Mouse (Mus musculus): ENCODE data around the gene Cdk13. TPM values are rescaled to one million over a fixed set of nuclear protein-coding genes. Genes with fewer than 3 reads are reported as not detected.

Gene Cdk13
- polyA plus RNA-seq, 1 experiment from 2014 or later, result 20.3 TPM

DNA sequence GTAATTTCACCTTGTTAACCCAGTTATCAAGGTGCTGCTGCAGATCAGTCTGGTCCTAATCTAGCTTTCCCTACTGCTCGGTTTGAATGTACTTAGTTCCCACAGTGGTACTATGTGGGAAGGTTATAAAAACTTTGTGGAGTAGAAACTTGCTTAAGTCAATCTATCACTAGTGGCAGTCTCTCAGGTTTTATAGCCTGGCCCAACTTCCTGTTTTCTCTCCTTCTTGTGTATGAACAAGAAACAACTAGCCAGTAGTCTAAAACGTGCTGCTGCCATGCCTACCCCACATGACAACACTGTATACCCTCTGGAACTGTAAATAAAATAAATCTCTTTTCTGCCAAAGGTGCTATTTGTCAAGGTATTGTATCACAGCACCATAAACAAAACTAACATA is 25.0 kb downstream of the Cdk13 start:
- H3K36me3 ChIP-seq (ENCODE audit: control insufficient read depth, insufficient read depth, low read length), result no peaks in the 10 kb centered on the region
- H3K4me3 ChIP-seq (ENCODE audit: low read depth, low read length), result no peak overlapping the region
- 89% methylated on average over 2 of the region's 2 CpGs for WGBS
- no peak for ATAC-seq (ENCODE audit: low read depth)
- no peak overlapping the region for H3K4me2 ChIP-seq (ENCODE audit: low read depth, low read length)
- no peaks in the 10 kb centered on the region for H3K27me3 ChIP-seq (replicated peaks; ENCODE audit: control insufficient read depth, insufficient read depth, low read length)
- no peak overlapping the region for H3K27ac ChIP-seq (replicated peaks; ENCODE audit: low read depth, low read length)
- no peak overlapping the region for H3K9ac ChIP-seq (ENCODE audit: low read depth, low read length)
- no peaks in the 10 kb centered on the region for H3K9me3 ChIP-seq (ENCODE audit: control insufficient read depth, low read length)
- no peaks in the 10 kb centered on the region for H3K4me1 ChIP-seq (ENCODE audit: control insufficient read depth, insufficient read depth, low read length)
- no peak for DNase-seq (ENCODE audit: low spot score)

DNA sequence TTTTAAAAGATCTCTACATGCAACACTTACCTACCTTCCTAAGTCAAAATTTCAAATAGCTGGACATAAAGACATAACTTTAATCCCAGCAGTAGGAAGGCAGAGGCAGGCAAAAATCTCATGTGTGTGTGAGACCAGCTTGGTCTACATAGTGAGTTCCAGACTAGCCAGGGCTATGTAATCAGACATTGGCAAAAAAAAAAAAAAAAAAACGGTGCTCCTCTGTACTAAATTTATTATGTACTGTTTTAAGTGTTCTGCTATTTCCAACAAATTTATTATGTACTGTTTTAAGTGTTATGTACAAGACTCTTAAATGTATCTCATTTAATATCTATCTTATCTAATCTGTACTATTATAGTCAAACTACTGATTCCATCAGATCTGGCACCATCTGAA is 28.6 kb downstream of the Cdk13 start:
- no peaks in the 10 kb centered on the region for H3K27me3 ChIP-seq (replicated peaks; ENCODE audit: control insufficient read depth, insufficient read depth, low read length)
- H3K9ac ChIP-seq (ENCODE audit: low read depth, low read length), result no peak overlapping the region
- WGBS, result 85% methylated on average over 1 of the region's 1 CpGs
- H3K4me2 ChIP-seq (ENCODE audit: low read depth, low read length), result no peak overlapping the region
- H3K4me3 ChIP-seq (ENCODE audit: low read depth, low read length), result no peak overlapping the region
- H3K9me3 ChIP-seq (ENCODE audit: control insufficient read depth, low read length), result no peaks in the 10 kb centered on the region
- H3K36me3 ChIP-seq (ENCODE audit: control insufficient read depth, insufficient read depth, low read length), result peaks cover 9% of the 10 kb centered on the region
- DNase-seq (ENCODE audit: low spot score), result no peak
- no peak overlapping the region for H3K27ac ChIP-seq (replicated peaks; ENCODE audit: low read depth, low read length)
- ATAC-seq (ENCODE audit: low read depth), result no peak
- H3K4me1 ChIP-seq (ENCODE audit: control insufficient read depth, insufficient read depth, low read length), result no peaks in the 10 kb centered on the region

DNA sequence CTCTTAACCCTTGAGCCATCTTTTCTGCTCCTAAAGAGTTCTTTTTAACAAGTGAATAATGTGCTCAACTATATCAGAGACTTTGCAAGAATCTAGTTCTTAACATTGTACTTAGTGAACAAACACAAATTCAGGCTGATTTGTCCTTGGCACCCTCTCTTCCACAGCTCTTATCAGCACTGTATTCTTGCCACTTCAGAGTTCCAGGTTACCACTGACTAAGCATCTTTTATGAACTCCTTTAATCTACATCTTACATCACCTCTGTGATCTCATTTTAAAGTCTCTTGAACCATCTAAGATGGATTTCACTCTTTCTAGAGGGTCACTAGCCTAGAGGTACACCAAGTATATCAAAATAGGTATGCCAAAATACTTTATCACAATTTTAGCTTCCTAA is 29.5 kb downstream of the Cdk13 start:
- H3K4me3 ChIP-seq (ENCODE audit: low read depth, low read length), result no peak overlapping the region
- no peaks in the 10 kb centered on the region for H3K4me1 ChIP-seq (ENCODE audit: control insufficient read depth, insufficient read depth, low read length)
- no peak overlapping the region for H3K27ac ChIP-seq (replicated peaks; ENCODE audit: low read depth, low read length)
- H3K27me3 ChIP-seq (replicated peaks; ENCODE audit: control insufficient read depth, insufficient read depth, low read length), result no peaks in the 10 kb centered on the region
- H3K4me2 ChIP-seq (ENCODE audit: low read depth, low read length), result no peak overlapping the region
- no peaks in the 10 kb centered on the region for H3K9me3 ChIP-seq (ENCODE audit: control insufficient read depth, low read length)
- DNase-seq (ENCODE audit: low spot score) (no peak), ATAC-seq (ENCODE audit: low read depth) (no peak)
- no peak overlapping the region for H3K9ac ChIP-seq (ENCODE audit: low read depth, low read length)
- H3K36me3 ChIP-seq (ENCODE audit: control insufficient read depth, insufficient read depth, low read length), result peaks cover 9% of the 10 kb centered on the region

DNA sequence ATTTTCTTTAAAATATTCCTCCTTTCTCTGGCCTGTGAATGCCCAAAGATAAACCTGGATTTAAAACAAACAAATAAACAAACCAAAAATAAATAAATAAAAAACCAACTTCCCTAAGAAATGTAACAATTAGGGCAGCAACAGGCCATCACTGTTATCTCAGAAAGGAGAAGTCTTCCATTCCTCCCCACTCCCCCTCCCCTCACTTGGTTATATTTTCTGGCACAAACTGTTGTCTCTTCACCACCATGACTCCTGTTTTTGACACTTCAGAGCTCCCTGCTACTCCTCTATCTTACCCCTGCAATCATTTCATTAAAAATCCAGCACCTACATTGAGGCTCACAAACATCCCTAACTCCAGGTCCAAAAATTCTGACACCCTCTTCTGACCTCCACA is 31.8 kb downstream of the Cdk13 start:
- Histone ChIP-seq H3K27ac (replicated peaks; ENCODE audit: low read depth, low read length) (no peak overlapping the region), H3K4me3 (ENCODE audit: low read depth, low read length) (no peak overlapping the region), H3K9ac (ENCODE audit: low read depth, low read length) (no peak overlapping the region), H3K4me1 (ENCODE audit: control insufficient read depth, insufficient read depth, low read length) (no peaks in the 10 kb centered on the region), H3K4me2 (ENCODE audit: low read depth, low read length) (no peak overlapping the region), H3K9me3 (ENCODE audit: control insufficient read depth, low read length) (no peaks in the 10 kb centered on the region), H3K36me3 (ENCODE audit: control insufficient read depth, insufficient read depth, low read length) (peaks cover 9% of the 10 kb centered on the region), H3K27me3 (replicated peaks; ENCODE audit: control insufficient read depth, insufficient read depth, low read length) (no peaks in the 10 kb centered on the region)
- DNase-seq (ENCODE audit: low spot score), result no peak
- ATAC-seq (ENCODE audit: low read depth), result no peak

DNA sequence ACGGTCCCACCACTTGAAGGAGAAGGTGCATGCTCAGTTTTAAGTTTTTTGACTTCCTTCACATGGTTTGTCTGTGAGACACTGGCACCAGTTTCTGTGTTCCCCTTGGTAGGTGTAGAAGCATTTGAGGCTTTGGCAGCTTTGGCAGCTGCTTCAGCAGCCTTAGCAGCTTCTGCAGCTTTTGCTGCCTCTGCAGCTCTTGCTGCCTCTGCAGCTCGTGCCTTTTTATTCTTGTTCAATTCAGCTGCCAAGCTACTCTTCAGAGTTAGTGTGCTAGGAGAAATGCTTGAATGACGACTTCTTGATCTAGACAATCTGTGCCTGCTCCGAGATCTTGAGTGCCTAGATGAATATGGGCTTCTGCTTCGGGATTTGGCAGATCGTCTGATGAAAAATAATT is 32.3 kb downstream of the Cdk13 start:
- H3K36me3 ChIP-seq (ENCODE audit: control insufficient read depth, insufficient read depth, low read length), result peaks cover 9% of the 10 kb centered on the region
- ATAC-seq (ENCODE audit: low read depth) (no peak), DNase-seq (ENCODE audit: low spot score) (no peak)
- H3K4me1 ChIP-seq (ENCODE audit: control insufficient read depth, insufficient read depth, low read length), result no peaks in the 10 kb centered on the region
- no peak overlapping the region for H3K27ac ChIP-seq (replicated peaks; ENCODE audit: low read depth, low read length)
- WGBS, result 83% methylated on average over 6 of the region's 6 CpGs
- no peaks in the 10 kb centered on the region for H3K27me3 ChIP-seq (replicated peaks; ENCODE audit: control insufficient read depth, insufficient read depth, low read length)
- no peak overlapping the region for H3K4me3 ChIP-seq (ENCODE audit: low read depth, low read length)
- H3K9ac ChIP-seq (ENCODE audit: low read depth, low read length), result no peak overlapping the region
- no peaks in the 10 kb centered on the region for H3K9me3 ChIP-seq (ENCODE audit: control insufficient read depth, low read length)
- H3K4me2 ChIP-seq (ENCODE audit: low read depth, low read length), result no peak overlapping the region

DNA sequence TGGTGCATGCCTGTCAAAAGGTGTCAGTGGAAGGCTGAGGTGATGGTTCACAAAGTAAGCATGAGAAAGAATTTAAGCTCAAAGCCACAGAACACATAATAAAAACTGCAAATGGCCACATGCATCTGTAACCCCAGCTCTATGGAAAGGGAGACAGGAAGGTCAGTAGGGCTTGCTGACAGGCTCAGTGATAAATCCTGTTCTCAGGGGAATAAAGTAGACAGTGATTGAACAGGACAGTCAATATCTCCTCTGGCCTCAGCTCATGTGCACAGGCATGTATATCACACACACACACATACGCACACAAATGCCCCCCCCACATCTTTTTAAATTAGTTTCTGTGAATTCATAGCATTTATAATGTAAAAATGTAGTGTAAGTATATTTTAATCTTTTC is 42.5 kb downstream of the Cdk13 start:
- no peak overlapping the region for H3K9ac ChIP-seq (ENCODE audit: low read depth, low read length)
- no peak overlapping the region for H3K4me2 ChIP-seq (ENCODE audit: low read depth, low read length)
- no peak overlapping the region for H3K27ac ChIP-seq (replicated peaks; ENCODE audit: low read depth, low read length)
- no peak for ATAC-seq (ENCODE audit: low read depth)
- no peak for DNase-seq (ENCODE audit: low spot score)
- no peaks in the 10 kb centered on the region for H3K4me1 ChIP-seq (ENCODE audit: control insufficient read depth, insufficient read depth, low read length)
- H3K27me3 ChIP-seq (replicated peaks; ENCODE audit: control insufficient read depth, insufficient read depth, low read length), result no peaks in the 10 kb centered on the region
- no peak overlapping the region for H3K4me3 ChIP-seq (ENCODE audit: low read depth, low read length)
- WGBS, result 89% methylated on average over 1 of the region's 1 CpGs
- no peaks in the 10 kb centered on the region for H3K9me3 ChIP-seq (ENCODE audit: control insufficient read depth, low read length)
- peaks cover 23% of the 10 kb centered on the region for H3K36me3 ChIP-seq (ENCODE audit: control insufficient read depth, insufficient read depth, low read length)

DNA sequence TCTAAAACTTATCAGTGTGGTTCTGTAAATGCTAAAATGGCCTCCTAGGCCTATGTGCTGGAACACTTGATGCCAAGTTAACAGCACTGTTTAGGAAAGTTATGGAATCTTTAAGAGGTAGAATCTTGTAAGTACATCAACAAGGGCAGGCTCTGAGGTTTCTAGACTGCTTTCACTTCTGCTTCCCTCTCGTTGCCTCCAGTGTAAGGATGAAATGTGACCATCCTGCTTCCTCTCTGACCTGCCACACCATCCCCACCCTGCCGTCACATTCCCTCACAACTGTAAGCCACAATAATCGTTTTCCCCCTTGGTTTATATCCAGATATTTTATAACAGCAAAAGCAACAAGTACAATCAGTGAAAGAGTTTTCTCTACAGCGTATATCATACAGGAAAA is 49.9 kb downstream of the Cdk13 start:
- Histone ChIP-seq H3K27ac (replicated peaks; ENCODE audit: low read depth, low read length) (no peak overlapping the region), H3K36me3 (ENCODE audit: control insufficient read depth, insufficient read depth, low read length) (peaks cover 17% of the 10 kb centered on the region; the same call in 1 of the 2 replicates), H3K27me3 (replicated peaks; ENCODE audit: control insufficient read depth, insufficient read depth, low read length) (no peaks in the 10 kb centered on the region), H3K9ac (ENCODE audit: low read depth, low read length) (no peak overlapping the region), H3K4me1 (ENCODE audit: control insufficient read depth, insufficient read depth, low read length) (no peaks in the 10 kb centered on the region), H3K9me3 (ENCODE audit: control insufficient read depth, low read length) (no peaks in the 10 kb centered on the region), H3K4me2 (ENCODE audit: low read depth, low read length) (no peak overlapping the region), H3K4me3 (ENCODE audit: low read depth, low read length) (no peak overlapping the region)
- no peak for ATAC-seq (ENCODE audit: low read depth)
- DNase-seq (ENCODE audit: low spot score), result no peak
- WGBS, result 78% methylated on average over 4 of the region's 4 CpGs

DNA sequence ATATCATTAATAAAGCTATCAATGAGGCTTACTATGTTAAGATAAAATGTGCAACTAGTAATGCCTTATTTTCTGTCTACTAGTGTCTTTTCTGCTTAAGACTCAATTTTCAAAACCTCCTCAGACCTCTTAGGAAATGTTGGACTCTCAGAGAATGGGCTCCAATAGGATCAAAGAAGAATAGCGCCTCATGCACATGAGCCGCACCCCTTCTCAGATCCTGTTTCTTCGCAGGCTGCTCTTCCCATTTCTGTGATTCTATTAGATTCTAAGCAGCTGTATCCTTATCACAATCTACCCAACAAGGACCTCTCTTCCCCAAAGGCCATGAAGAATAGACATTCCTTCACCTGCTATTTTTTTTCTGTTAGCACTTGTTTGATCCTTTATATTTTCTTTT is 76.1 kb downstream of the Cdk13 start:
- Histone ChIP-seq H3K4me1 (ENCODE audit: control insufficient read depth, insufficient read depth, low read length) (no peaks in the 10 kb centered on the region), H3K36me3 (ENCODE audit: control insufficient read depth, insufficient read depth, low read length) (peaks cover 22% of the 10 kb centered on the region; the same call in 1 of the 2 replicates), H3K4me3 (ENCODE audit: low read depth, low read length) (no peak overlapping the region), H3K9ac (ENCODE audit: low read depth, low read length) (no peak overlapping the region), H3K9me3 (ENCODE audit: control insufficient read depth, low read length) (no peaks in the 10 kb centered on the region), H3K4me2 (ENCODE audit: low read depth, low read length) (no peak overlapping the region), H3K27ac (replicated peaks; ENCODE audit: low read depth, low read length) (no peak overlapping the region), H3K27me3 (replicated peaks; ENCODE audit: control insufficient read depth, insufficient read depth, low read length) (no peaks in the 10 kb centered on the region)
- ATAC-seq (ENCODE audit: low read depth), result no peak
- no peak for DNase-seq (ENCODE audit: low spot score)
- WGBS, result 88% methylated on average over 3 of the region's 3 CpGs

DNA sequence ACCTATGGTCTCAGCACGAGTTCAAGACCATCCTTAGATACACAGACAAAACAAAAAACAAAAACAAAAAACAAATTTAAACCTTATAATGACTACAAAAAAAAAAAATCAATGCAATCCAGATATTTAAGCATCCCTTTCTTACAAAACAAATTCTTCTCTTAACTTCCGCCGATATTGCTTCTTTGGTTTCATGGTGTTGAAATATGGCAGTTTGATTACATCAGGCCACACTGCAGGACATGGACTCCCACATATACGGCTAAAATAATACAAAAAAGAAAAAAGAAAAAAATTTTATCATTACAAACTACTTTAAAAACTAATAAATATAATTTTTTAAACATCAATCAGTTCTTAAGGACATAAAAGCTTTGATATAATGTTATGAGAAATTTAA is 77.0 kb downstream of the Cdk13 start:
- Histone ChIP-seq H3K9ac (ENCODE audit: low read depth, low read length) (no peak overlapping the region), H3K36me3 (ENCODE audit: control insufficient read depth, insufficient read depth, low read length) (peaks cover 22% of the 10 kb centered on the region; the same call in 1 of the 2 replicates), H3K4me3 (ENCODE audit: low read depth, low read length) (no peak overlapping the region), H3K27ac (replicated peaks; ENCODE audit: low read depth, low read length) (no peak overlapping the region), H3K9me3 (ENCODE audit: control insufficient read depth, low read length) (no peaks in the 10 kb centered on the region), H3K27me3 (replicated peaks; ENCODE audit: control insufficient read depth, insufficient read depth, low read length) (no peaks in the 10 kb centered on the region), H3K4me2 (ENCODE audit: low read depth, low read length) (no peak overlapping the region), H3K4me1 (ENCODE audit: control insufficient read depth, insufficient read depth, low read length) (no peaks in the 10 kb centered on the region)
- ATAC-seq (ENCODE audit: low read depth) (no peak), DNase-seq (ENCODE audit: low spot score) (no peak)
- whole genome bisulfite sequencing, result 94% methylated on average over 4 of the region's 4 CpGs

Data from embryonic facial prominence, embryonic 14.5 days (tissue).